26 mouse cellular contexts compared by ENCODE assay signal in the genomic region with DNA sequence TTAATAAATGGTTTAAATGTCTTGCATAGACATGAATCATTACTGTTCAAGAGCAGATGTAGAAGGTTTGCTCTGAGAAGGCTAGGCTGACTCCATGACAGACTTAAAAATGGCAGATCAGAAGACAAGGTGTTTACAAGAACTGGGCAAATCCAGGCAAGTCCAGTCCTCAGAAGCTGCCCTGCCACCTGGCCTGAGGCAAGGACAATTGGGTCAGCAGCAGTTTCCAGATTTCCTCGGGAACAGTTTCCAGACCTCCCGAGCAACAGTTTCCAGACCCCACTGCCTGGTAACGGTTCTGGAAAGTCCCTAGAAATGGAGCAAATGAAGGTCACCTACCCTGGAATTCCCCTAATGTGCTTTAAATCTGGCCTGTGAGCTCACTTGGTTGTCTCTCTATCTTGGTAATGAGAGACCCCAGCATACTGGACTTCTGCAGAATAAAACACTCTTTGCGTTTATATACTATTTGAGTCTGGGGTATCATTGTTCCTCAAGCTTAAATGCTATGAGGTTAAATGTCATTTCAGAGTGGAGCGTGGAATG. TPM values are rescaled to one million over a fixed set of nuclear protein-coding genes. Genes with fewer than 3 reads are reported as not detected.
DNase-seq lines count a peak whose midpoint lies in the region; ATAC-seq lines count a peak whose summit lies in the region.
"Had no signal": no experiment of that assay in that cellular context is flagged by ENCODE, and none has a peak within 500 bp of the region (broad histone marks: within the 10 kb centered on the region; RNA-seq: fewer than 3 reads in every experiment).

No protein-coding gene starts in this region.

- H3K9ac ChIP-seq in midbrain, embryonic 11.5 days (ENCODE audit: low read length), result no peak overlapping the region
- H3K9ac ChIP-seq: embryonic facial prominence, embryonic 13.5 days; embryonic facial prominence, embryonic 15.5 days; forebrain, embryonic 12.5 days had no signal

- H3K4me2 ChIP-seq in midbrain, embryonic 11.5 days, result no peak overlapping the region
- H3K4me2 ChIP-seq: embryonic facial prominence, embryonic 13.5 days; embryonic facial prominence, embryonic 15.5 days; forebrain, embryonic 12.5 days had no signal

- H3K4me1 ChIP-seq in midbrain, embryonic 11.5 days (ENCODE audit: control insufficient read depth, insufficient read depth, low read length), result no peaks in the 10 kb centered on the region
- H3K4me1 ChIP-seq in midbrain, embryonic 10.5 days, result no peaks in the 10 kb centered on the region
- H3K4me1 ChIP-seq: embryonic facial prominence, embryonic 13.5 days; embryonic facial prominence, embryonic 15.5 days; forebrain, embryonic 10.5 days; forebrain, embryonic 12.5 days had no signal

- no peaks in the 10 kb centered on the region for H3K9me3 ChIP-seq in midbrain, embryonic 11.5 days (ENCODE audit: control insufficient read depth, low read length)
- no peaks in the 10 kb centered on the region for H3K9me3 ChIP-seq in midbrain, embryonic 10.5 days (replicated peaks)
- H3K9me3 ChIP-seq: embryonic facial prominence, embryonic 13.5 days; embryonic facial prominence, embryonic 15.5 days; forebrain, embryonic 10.5 days; forebrain, embryonic 12.5 days had no signal

- H3K27me3 ChIP-seq in midbrain, embryonic 11.5 days (ENCODE audit: control insufficient read depth, insufficient read depth, low read length), result no peaks in the 10 kb centered on the region
- no peaks in the 10 kb centered on the region for H3K27me3 ChIP-seq in midbrain, embryonic 10.5 days (ENCODE audit: low read depth, poor library complexity, severe bottlenecking)
- H3K27me3 ChIP-seq: embryonic facial prominence, embryonic 13.5 days; embryonic facial prominence, embryonic 15.5 days; forebrain, embryonic 12.5 days had no signal

- no peak overlapping the region for H3K27ac ChIP-seq in midbrain, embryonic 11.5 days (ENCODE audit: low read depth, low read length)
- H3K27ac ChIP-seq in midbrain, embryonic 10.5 days (replicated peaks), result no peak overlapping the region
- H3K27ac ChIP-seq: embryonic facial prominence, embryonic 13.5 days; embryonic facial prominence, embryonic 15.5 days; forebrain, embryonic 10.5 days; forebrain, embryonic 12.5 days had no signal

- no peak for ATAC-seq in midbrain, embryonic 11.5 days (ENCODE audit: low FRiP score)
- ATAC-seq: activated CD4-positive, CD25-positive, alpha-beta regulatory T cell, adult 4 months; CD4-positive, CD25-positive, alpha-beta regulatory T cell, adult 4 months; forebrain, embryonic 14.5 days; forebrain, embryonic 16.5 days had no signal

- peak; percentile 56 for DNase-seq in midbrain, embryonic 11.5 days (ENCODE audit: low spot score, missing footprints)
- no peak for DNase-seq in midbrain, embryonic 10.5 days (ENCODE audit: low spot score)
- peak; percentile 42 for DNase-seq in ES-CJ7 (ENCODE audit: low read depth, low spot score)
- DNase-seq in kidney, postnatal 36 days, result no peak
- no peak for DNase-seq in cerebellum, postnatal 25 days
- DNase-seq: adrenal gland, adult 8-10 months; adrenal gland, postnatal 14 days; adrenal gland, postnatal 36 days; B cell, adult 2 months; cerebellum, adult 11-12 months; cerebellum, adult 2 months; cerebellum, adult 9-10 months; cerebellum, postnatal 10 days; cerebellum, postnatal 36 days; embryo, embryonic 11 days had no signal

- no peak overlapping the region for H3K4me3 ChIP-seq in midbrain, embryonic 11.5 days (ENCODE audit: low read depth, low read length)
- no peak overlapping the region for H3K4me3 ChIP-seq in midbrain, embryonic 10.5 days
- H3K4me3 ChIP-seq: embryonic facial prominence, embryonic 13.5 days; embryonic facial prominence, embryonic 15.5 days; erythroblast, embryonic 14.5 days; forebrain, embryonic 10.5 days; forebrain, embryonic 12.5 days had no signal

- H3K36me3 ChIP-seq in midbrain, embryonic 11.5 days (ENCODE audit: control insufficient read depth, insufficient read depth, low read length), result no peaks in the 10 kb centered on the region
- H3K36me3 ChIP-seq in midbrain, embryonic 10.5 days, result no peaks in the 10 kb centered on the region
- H3K36me3 ChIP-seq: embryonic facial prominence, embryonic 13.5 days; embryonic facial prominence, embryonic 15.5 days; forebrain, embryonic 10.5 days; forebrain, embryonic 12.5 days had no signal

- WGBS in midbrain, embryonic 11.5 days, result 92% methylated on average over 5 of the region's 5 CpGs
- 93% methylated on average over 5 of the region's 5 CpGs for WGBS in midbrain, embryonic 10.5 days

RNA-seq across cellular contexts. Expression of gene Esr2, which starts 32.4 kb away (rescaled TPM):
- 0.07 and 0.21 TPM in 2 replicates for polyA plus RNA-seq in midbrain, embryonic 11.5 days (2014; fragmentation: Nextera tagmentation; extraction: Ambion mirVana)
- polyA plus RNA-seq in midbrain, embryonic 10.5 days (2016; fragmentation: Nextera tagmentation; extraction: Ambion mirVana), result 0.06 and 0.07 TPM in 2 replicates
- polyA plus RNA-seq: activated CD4-positive, CD25-positive, alpha-beta regulatory T cell, adult 4 months; CD4-positive, CD25-positive, alpha-beta regulatory T cell, adult 4 months; erythroblast, embryonic 14.5 days had no signal

RNA-seq across cellular contexts. Expression of gene Tex21, which starts 37.0 kb away (rescaled TPM):
- not detected in 2 replicates for polyA plus RNA-seq in midbrain, embryonic 11.5 days (2014; fragmentation: Nextera tagmentation; extraction: Ambion mirVana)
- not detected in 2 replicates for polyA plus RNA-seq in midbrain, embryonic 10.5 days (2016; fragmentation: Nextera tagmentation; extraction: Ambion mirVana)
- polyA plus RNA-seq: activated CD4-positive, CD25-positive, alpha-beta regulatory T cell, adult 4 months; CD4-positive, CD25-positive, alpha-beta regulatory T cell, adult 4 months; cerebellum, adult 2 months; embryonic facial prominence, embryonic 11.5 days; embryonic facial prominence, embryonic 13.5 days; embryonic facial prominence, embryonic 15.5 days; erythroblast, embryonic 14.5 days; forebrain, embryonic 10.5 days; forebrain, embryonic 12.5 days; forebrain, embryonic 14.5 days; forebrain, embryonic 16.5 days; frontal cortex, adult 2 months had no signal

RNA-seq across cellular contexts. Expression of gene Mthfd1, which starts 45.6 kb away (rescaled TPM):
- 62.9 and 63.9 TPM in 2 replicates for polyA plus RNA-seq in midbrain, embryonic 11.5 days (2014; fragmentation: Nextera tagmentation; extraction: Ambion mirVana)
- 82.4 and 91.8 TPM in 2 replicates for polyA plus RNA-seq in midbrain, embryonic 10.5 days (2016; fragmentation: Nextera tagmentation; extraction: Ambion mirVana)

Comparison
In these comparisons a context has a peak if more than half of its experiments do, and no peak if none do; other contexts are left out.
1. DNase-seq: peak in midbrain, embryonic 11.5 days (single experiment) and ES-CJ7 (single experiment); none in midbrain, embryonic 10.5 days (single experiment), kidney, postnatal 36 days (0 of 2) and cerebellum, postnatal 25 days (0 of 2).